ENCODE assay signal across 17 mouse cellular contexts in the genomic region with DNA sequence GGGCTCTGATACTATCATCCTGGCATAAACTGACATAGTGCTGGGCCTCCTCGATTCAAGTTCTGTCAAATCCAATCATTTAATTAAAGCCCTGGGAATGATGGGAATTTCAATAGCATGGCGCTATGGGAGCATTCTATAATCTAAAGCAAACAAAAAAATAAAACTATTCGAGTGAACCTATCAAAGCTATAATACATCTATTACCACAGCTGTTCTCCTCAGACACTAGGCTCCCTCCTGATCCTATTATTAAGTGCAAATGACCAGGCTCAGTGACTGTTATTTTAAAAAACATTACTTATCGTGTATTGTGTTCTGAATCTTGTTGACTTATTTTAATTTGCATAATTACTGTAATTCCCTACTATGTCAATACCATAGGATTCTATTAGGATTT.
"Had no signal": no experiment of that assay in that cellular context is flagged by ENCODE, and none has a peak within 500 bp of the region (broad histone marks: within the 10 kb centered on the region; RNA-seq: fewer than 3 reads in every experiment).

No protein-coding gene starts in this region.

- H3K9ac ChIP-seq: lung, embryonic 14.5 days; midbrain, embryonic 12.5 days; neural tube, embryonic 13.5 days; neural tube, embryonic 15.5 days; stomach, embryonic 15.5 days had no signal

- H3K9me3 ChIP-seq: midbrain, embryonic 10.5 days; midbrain, embryonic 12.5 days; neural tube, embryonic 13.5 days; neural tube, embryonic 15.5 days; stomach, embryonic 15.5 days had no signal

- H3K36me3 ChIP-seq: midbrain, embryonic 10.5 days; midbrain, embryonic 12.5 days; neural tube, embryonic 13.5 days; neural tube, embryonic 15.5 days; stomach, embryonic 15.5 days had no signal

- H3K4me3 ChIP-seq: midbrain, embryonic 10.5 days; midbrain, embryonic 12.5 days; myocyte; neural tube, embryonic 13.5 days; neural tube, embryonic 15.5 days; stomach, embryonic 15.5 days had no signal

- DNase-seq: lung, adult 18-20 months; lung, embryonic 14.5 days; lung, postnatal 10 days; lung, postnatal 4 days; midbrain, embryonic 14.5 days; right cerebral cortex, postnatal 14 days; thymus, adult 2 months; thymus, postnatal 25 days; thymus, postnatal 4 days had no signal

- ATAC-seq: midbrain, embryonic 16.5 days had no signal

- H3K4me1 ChIP-seq: midbrain, embryonic 10.5 days; midbrain, embryonic 12.5 days; neural tube, embryonic 13.5 days; neural tube, embryonic 15.5 days; stomach, embryonic 15.5 days had no signal

- H3K27me3 ChIP-seq: midbrain, embryonic 12.5 days; neural tube, embryonic 13.5 days; neural tube, embryonic 15.5 days; stomach, embryonic 15.5 days had no signal

- H3K27ac ChIP-seq: midbrain, embryonic 10.5 days; midbrain, embryonic 12.5 days; neural tube, embryonic 13.5 days; neural tube, embryonic 15.5 days; stomach, embryonic 15.5 days; stomach, postnatal 0 days had no signal

- H3K4me2 ChIP-seq: lung, embryonic 14.5 days; midbrain, embryonic 12.5 days; neural tube, embryonic 13.5 days; neural tube, embryonic 15.5 days; stomach, embryonic 15.5 days had no signal
